Mouse (Mus musculus): ENCODE data around the gene Hoxb5. TPM values are rescaled to one million over a fixed set of nuclear protein-coding genes. Genes with fewer than 3 reads are reported as not detected.
A peak's percentile ranks its signal among the peaks of the same experiment; 100 is the strongest.

Hoxb5 gene
- not detected for total RNA-seq (2021)
- long read RNA-seq, experiment 1 = 0 reads
- long read RNA-seq, experiment 2 = 0 reads

DNA sequence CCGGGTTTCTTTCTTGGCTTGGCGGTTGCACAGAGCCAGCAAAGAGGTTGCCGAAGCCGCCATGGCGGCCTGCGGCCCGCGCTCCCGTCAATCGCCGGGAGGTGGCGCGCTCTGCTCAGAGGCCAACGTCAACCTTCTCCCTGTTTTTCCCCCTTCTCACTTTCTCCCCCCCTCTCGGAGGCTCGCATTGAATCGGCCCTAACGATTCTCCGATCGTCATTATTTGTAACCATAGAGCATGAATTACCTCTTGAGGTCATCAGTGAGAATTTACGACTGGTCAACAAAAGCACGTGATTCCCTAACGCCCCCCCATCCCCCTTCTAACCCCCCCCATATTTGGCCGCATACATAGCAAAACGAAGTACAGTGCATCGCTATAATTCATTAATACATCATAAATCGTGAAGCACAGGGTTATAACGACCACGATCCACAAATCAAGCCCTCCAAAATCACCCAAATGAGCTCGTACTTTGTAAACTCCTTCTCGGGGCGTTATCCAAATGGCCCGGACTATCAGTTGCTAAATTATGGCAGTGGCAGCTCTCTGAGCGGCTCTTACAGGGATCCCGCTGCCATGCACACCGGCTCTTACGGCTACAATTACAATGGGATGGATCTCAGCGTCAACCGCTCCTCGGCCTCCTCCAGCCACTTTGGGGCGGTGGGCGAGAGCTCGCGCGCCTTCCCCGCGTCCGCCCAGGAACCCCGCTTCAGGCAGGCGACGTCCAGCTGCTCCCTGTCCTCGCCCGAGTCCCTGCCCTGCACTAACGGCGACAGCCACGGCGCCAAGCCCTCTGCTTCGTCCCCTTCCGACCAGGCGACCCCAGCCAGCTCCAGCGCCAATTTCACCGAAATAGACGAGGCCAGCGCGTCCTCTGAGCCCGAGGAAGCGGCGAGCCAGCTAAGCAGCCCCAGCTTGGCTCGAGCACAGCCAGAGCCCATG is at the start of gene Hoxb5:
TSS of gene Hoxb5 (plus strand) at position 186 of the 949 bp plus-strand sequence.
- peak; percentile 20 to 36 for DNase-seq (ENCODE audit: low spot score in 2 of 2)
- intact Hi-C loops (cut with DNase I) = loop anchor here (5.0 kb wide), 1 partner anchor 369 kb away; no protein-coding TSS in a partner anchor

- DNase-seq (ENCODE audit: low spot score in 2 of 2) = no peak
- intact Hi-C loops (cut with DNase I) = loop anchor here (10.0 kb wide), 1 partner anchor 49 kb away; no protein-coding TSS in a partner anchor
Observed at GRCm38 (mm10) chr11:96254221-96254620, 48.9 kb upstream of the Hoxb5 start.

GRCm38 (mm10) chr11:96255111-96255995 is 47.8 kb upstream of the Hoxb5 start:
- intact Hi-C loops (cut with DNase I) = loop anchor here (5.0 to 10.0 kb wide), 2 partner anchors 51 to 253 kb away; no protein-coding TSS in a partner anchor
- no peak for DNase-seq (ENCODE audit: low spot score in 2 of 2)

GRCm38 (mm10) chr11:96255996-96256445 is 47.1 kb upstream of the Hoxb5 start:
- intact Hi-C loops (cut with DNase I) = loop anchor here (5.0 to 10.0 kb wide), 2 partner anchors 51 to 254 kb away; no protein-coding TSS in a partner anchor

DNA sequence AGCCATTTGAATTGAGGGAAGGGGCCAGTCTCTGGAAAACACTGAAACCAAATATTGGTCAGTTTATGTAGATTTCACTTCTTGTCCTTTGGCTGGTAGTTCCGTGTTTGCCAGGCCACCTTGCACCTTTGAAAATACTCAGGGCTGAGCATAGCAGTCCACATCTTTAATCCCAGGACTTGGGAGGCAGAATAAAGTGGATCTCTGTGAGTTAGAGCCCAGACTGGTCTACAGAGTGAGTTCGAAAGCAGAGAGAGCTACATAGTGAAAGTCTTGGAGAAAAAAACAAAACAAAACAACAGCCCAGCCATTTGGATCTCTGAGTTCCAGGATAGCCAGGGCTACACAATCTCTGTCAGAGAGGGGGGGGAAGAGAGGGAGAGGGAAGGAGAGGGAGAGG is 46.0 kb upstream of the Hoxb5 start:
- intact Hi-C loops (cut with DNase I) = loop anchor here (5.0 to 10.0 kb wide), 2 partner anchors 52 to 255 kb away; no protein-coding TSS in a partner anchor

More at GRCm38 (mm10) chr11:96255996-96256445, 47.1 kb upstream of the Hoxb5 start:
- no peak for DNase-seq (ENCODE audit: low spot score in 2 of 2)

DNA sequence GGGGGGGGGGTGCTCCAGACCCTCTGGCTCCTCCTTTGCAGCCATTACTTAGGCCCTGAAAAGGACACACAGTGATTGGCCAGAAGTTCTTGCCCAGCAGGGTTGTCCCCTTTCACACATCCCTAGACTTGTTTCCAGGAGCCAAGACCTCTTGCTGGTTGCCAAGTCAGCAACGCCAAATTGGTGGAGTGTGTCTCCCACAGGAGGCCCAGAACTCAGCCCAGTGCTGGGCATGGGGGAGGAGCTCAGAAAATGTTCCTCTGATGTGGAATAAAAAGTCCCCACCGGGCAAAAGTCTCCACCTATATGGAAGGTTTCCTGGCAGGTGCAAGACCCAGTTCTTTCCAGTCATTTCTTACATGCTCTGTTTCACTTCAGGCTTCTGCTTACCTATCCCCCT is 44.1 kb upstream of the Hoxb5 start:
- no peak for DNase-seq (ENCODE audit: low spot score in 2 of 2)
- intact Hi-C loops (cut with DNase I) = loop anchor here (5.0 to 10.0 kb wide), 2 partner anchors 54 to 257 kb away; no protein-coding TSS in a partner anchor

More for the DNA sequence above, 46.0 kb upstream of the Hoxb5 start:
- DNase-seq (ENCODE audit: low spot score in 2 of 2) = no peak

DNA sequence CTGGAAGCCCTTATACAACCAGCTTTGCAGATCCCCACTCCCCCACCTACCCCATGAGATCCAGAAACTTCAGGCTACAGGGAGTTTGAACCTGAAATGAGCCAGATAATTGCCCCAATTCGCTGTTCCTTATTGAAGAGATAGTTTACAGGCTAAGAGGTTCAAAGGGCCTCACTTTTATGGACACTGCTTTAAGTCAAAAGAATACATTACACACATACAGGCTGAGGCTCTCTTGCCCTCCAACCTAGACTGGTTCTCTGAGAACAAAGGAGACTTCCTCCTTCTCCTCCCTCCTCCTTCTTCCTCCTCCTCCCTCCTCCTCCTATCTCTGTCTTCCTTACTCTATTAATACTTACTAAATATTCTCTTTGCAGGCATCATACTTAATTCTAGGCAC is 43.6 kb upstream of the Hoxb5 start:
- DNase-seq (ENCODE audit: low spot score in 2 of 2) = no peak
- intact Hi-C loops (cut with DNase I) = loop anchor here (5.0 to 10.0 kb wide), 2 partner anchors 55 to 257 kb away; no protein-coding TSS in a partner anchor

DNA sequence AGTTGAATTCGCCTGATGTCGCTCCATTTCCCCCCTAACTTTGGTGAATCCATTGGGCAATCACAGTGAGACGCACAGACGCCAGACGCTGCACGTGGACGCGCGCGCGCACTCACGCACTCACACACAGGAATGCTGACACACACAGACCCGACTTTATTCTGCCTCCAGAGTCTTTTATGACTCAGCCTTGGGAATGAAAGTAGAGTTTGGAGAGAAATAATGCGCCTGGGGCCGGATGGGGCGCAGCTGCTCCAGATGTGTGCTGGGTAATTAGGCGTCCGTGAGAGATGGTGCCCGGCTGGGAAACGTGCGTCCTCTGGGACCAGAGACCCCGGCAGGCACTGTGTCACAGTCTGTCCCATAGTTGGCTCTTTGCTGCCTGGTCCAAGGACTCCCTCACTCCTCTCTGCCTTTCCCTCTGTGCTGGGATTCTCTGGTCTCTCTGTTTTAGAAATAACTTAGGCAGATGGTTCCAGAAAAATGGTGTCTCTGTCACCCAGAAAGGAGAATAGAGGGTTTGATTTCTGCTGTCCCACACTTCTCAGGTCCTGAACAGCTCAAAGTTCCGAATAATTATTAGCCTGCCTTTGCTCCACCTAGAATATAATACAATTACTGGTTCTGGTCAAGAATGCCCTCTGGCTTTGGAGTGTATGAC is 42.7 kb upstream of the Hoxb5 start:
- DNase-seq (ENCODE audit: low spot score in 2 of 2) = no peak
- intact Hi-C loops (cut with DNase I) = no loop called here

DNA sequence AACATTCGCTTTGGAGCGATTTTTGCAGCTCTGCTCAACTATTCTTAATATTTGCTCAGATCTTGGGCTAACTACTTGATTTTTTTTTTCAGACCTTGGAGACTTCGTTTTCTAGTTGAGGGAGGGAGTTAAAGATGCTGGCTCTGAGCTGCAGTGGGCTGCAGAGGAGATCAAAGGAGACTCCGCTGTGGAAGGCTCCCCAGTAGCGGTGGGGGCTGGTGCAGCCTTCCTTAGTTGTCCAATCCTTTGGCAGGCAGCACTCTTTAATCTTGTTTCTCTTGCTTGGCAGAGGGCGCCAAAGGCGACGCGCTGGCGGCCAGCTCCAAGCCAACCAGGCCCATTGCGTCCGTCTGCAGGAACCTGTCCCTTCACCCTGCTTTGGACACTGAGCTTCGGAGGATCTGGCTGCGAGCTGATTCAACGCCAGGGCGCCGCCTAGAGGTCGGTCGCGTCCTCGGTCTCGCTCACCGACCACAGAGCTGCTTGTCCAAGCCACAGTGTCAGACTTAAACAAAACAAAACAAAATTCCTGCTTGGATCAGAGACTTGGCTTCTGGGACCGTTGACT is 41.7 kb upstream of the Hoxb5 start:
- no peak for DNase-seq (ENCODE audit: low spot score in 2 of 2)
- intact Hi-C loops (cut with DNase I) = no loop called here

DNA sequence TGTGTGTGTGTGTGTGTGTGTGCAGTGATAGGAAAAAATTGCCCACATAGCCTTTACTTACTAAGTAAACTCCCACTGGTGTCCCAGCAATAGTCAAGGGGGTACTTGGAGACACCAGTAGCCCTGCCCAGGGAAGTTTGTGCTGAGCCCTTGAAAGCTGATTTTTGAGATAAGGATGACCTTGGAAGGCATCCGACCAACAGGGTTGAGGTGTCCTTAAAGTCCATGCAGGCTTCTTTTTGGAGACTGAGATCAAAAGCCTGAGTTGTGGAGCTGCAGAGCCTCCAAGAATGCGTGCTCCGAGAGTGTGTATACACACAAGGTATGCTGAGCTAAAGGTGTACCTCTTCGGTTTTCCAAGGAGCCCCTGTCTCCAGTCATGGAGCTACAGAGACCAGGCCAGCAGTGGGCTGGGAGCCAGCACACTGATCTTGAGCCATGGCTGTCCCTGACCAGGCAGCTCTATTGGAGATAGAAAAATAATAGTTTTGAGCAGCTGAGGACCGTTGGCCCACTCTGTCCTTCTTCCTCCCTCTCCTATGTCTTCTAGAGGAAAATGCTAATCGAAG is 40.8 kb upstream of the Hoxb5 start:
- intact Hi-C loops (cut with DNase I) = no loop called here
- no peak for DNase-seq (ENCODE audit: low spot score in 2 of 2)

GRCm38 (mm10) chr11:96263636-96264389 is 39.3 kb upstream of the Hoxb5 start:
- intact Hi-C loops (cut with DNase I) = no loop called here
- no peak for DNase-seq (ENCODE audit: low spot score in 2 of 2)

DNA sequence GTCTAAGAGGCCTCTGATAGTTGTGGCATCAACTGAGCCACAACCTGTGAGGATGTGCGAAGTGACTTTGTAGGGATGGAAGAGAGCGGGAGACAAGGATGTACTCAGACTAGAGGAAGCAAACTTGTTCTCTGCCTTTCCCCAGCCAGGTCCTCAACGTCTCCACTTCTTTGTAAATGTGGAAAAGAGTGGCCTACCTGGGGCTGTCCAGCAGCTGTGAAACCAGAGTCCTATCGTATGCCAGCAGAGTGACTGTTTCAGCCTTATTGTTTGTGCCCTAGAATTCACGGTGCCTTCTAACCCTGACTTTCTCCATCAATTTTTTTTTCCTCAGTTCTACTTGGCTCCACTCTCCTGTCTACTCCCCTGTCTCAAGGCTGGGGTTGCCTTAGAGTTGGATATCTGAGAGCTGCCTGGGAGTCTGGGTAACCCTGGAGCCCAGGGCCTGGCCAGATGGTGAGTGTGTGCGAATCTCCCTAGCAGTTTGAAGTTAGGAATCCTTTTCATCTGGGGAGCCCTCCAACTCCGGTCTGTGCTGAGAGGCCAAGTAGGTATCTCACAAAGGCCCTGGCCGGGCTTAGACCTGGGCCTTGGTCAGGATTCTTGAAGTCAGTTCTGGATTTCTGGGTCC is 38.6 kb upstream of the Hoxb5 start:
- intact Hi-C loops (cut with DNase I) = no loop called here
- DNase-seq (ENCODE audit: low spot score in 2 of 2) = no peak

DNA sequence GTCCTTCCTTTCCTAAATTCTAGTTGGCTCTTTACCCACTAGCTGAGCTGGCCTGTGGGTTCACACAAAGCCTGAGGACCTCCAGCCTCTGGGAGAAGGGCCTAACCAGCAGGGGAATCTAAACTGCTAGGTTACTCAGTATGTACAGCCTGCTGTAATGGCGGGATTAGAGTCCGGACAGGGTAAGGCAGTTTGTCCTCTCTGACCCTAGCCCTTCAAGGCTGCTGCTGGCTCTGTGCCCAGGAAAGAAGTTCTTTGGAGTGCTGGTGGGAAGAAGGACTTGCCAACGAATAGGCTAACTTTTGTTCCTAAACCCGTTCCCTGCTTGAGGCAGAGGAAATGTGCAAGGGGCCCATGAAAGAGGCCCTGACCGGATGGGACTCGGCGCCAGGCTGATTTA is 37.2 kb upstream of the Hoxb5 start:
- intact Hi-C loops (cut with DNase I) = no loop called here

GRCm38 (mm10) chr11:96267021-96267920 is 35.9 kb upstream of the Hoxb5 start:
- no peak for DNase-seq (ENCODE audit: low spot score in 2 of 2)
- intact Hi-C loops (cut with DNase I) = no loop called here

More for the DNA sequence above, 37.2 kb upstream of the Hoxb5 start:
- no peak for DNase-seq (ENCODE audit: low spot score in 2 of 2)

DNA sequence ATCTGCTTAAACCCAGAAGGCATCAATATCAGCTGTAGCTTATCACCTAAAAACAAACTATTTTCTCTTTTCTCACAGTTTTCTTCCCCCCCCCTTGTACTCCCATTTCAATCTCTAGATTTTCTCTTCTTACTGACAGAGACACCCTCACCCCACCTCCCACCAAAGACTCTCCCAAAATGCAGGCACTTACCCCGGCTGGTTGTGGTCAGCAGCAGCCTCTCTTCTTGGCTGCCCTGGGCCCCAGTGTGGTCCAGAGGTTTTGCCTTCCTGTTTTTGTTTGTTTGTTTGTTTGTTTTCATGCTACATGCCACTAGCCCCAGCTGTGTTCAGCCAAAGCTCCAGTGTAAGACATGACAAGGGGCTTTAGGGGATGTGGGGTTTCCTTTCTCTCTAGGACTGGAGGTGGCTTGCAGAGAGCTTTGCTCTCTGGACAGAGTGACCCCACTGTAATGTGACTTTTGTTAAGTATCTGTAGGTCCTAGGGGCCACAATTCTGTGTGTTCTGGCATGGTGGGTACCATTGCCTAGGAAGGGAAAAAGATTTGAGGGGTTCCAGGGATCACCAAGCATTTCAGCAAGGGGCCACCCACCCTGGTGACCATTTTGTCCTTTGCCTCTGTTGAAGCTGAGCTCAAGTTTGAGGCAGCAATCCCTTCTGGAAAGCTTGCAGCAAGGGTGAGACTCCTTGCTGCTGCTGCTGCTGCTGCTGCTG is 34.9 kb upstream of the Hoxb5 start:
- intact Hi-C loops (cut with DNase I) = no loop called here
- no peak for DNase-seq (ENCODE audit: low spot score in 2 of 2)

All from left cerebral cortex, postnatal 14 days (tissue).